Mouse (Mus musculus): ENCODE results near the gene Col4a3. TPM values are rescaled to one million over a fixed set of nuclear protein-coding genes. Genes with fewer than 3 reads are reported as not detected.

Col4a3 gene
- polyA plus RNA-seq, 1 experiment from 2014 or later, result 0.29 TPM

GRCm38 (mm10) chr1:82576182-82576581 is 10.5 kb upstream of the Col4a3 start:
- Histone ChIP-seq H3K9me3 (no peaks in the 10 kb centered on the region), H3K4me3 (no peak overlapping the region), H3K9ac (replicated peaks) (no peak overlapping the region), H3K27me3 (no peaks in the 10 kb centered on the region), H3K27ac (replicated peaks) (no peak overlapping the region), H3K36me3 (no peaks in the 10 kb centered on the region), H3K4me1 (no peaks in the 10 kb centered on the region), H3K4me2 (replicated peaks) (no peak overlapping the region)
- no peak for ATAC-seq (replicated peaks)
- 83% methylated on average over 2 of the region's 2 CpGs for WGBS

- no peaks in the 10 kb centered on the region for H3K36me3 ChIP-seq
- no peaks in the 10 kb centered on the region for H3K9me3 ChIP-seq
- H3K27ac ChIP-seq (replicated peaks), result no peak overlapping the region
- no peaks in the 10 kb centered on the region for H3K27me3 ChIP-seq
- ATAC-seq (replicated peaks), result no peak
- H3K4me3 ChIP-seq, result no peak overlapping the region
- no peaks in the 10 kb centered on the region for H3K4me1 ChIP-seq
- WGBS, result 92% methylated on average over 10 of the region's 10 CpGs
- H3K4me2 ChIP-seq (replicated peaks), result no peak overlapping the region
- no peak overlapping the region for H3K9ac ChIP-seq (replicated peaks)
Observed at GRCm38 (mm10) chr1:82577339-82577738, 9.4 kb upstream of the Col4a3 start.

- Histone ChIP-seq H3K27ac (replicated peaks) (no peak overlapping the region), H3K4me1 (no peaks in the 10 kb centered on the region), H3K4me3 (no peak overlapping the region), H3K27me3 (no peaks in the 10 kb centered on the region), H3K36me3 (no peaks in the 10 kb centered on the region), H3K9me3 (no peaks in the 10 kb centered on the region), H3K9ac (replicated peaks) (no peak overlapping the region), H3K4me2 (replicated peaks) (no peak overlapping the region)
- 73% methylated on average over 3 of the region's 3 CpGs for WGBS
- ATAC-seq (replicated peaks), result no peak
Observed at GRCm38 (mm10) chr1:82577915-82578314, 8.8 kb upstream of the Col4a3 start.

- no peaks in the 10 kb centered on the region for H3K36me3 ChIP-seq
Observed at GRCm38 (mm10) chr1:82578320-82578719, 8.4 kb upstream of the Col4a3 start.

GRCm38 (mm10) chr1:82585981-82586380 is 740 bp upstream of the Col4a3 start:
- no peaks in the 10 kb centered on the region for H3K27me3 ChIP-seq
- no peak overlapping the region for H3K27ac ChIP-seq (replicated peaks)
- WGBS, result 81% methylated on average over 7 of the region's 7 CpGs
- H3K9ac ChIP-seq (replicated peaks), result no peak overlapping the region
- H3K36me3 ChIP-seq, result no peaks in the 10 kb centered on the region
- H3K4me1 ChIP-seq, result peaks cover 9% of the 10 kb centered on the region
- H3K4me2 ChIP-seq (replicated peaks), result peak overlapping the region; percentile 51; the same call in 1 of the 2 replicates
- no peak for ATAC-seq (replicated peaks)
- no peaks in the 10 kb centered on the region for H3K9me3 ChIP-seq
- H3K4me3 ChIP-seq, result no peak overlapping the region

More at GRCm38 (mm10) chr1:82578320-82578719, 8.4 kb upstream of the Col4a3 start:
- Histone ChIP-seq H3K27me3 (no peaks in the 10 kb centered on the region), H3K4me3 (no peak overlapping the region), H3K27ac (replicated peaks) (no peak overlapping the region), H3K4me1 (no peaks in the 10 kb centered on the region), H3K4me2 (replicated peaks) (no peak overlapping the region), H3K9me3 (no peaks in the 10 kb centered on the region), H3K9ac (replicated peaks) (no peak overlapping the region)
- no peak for ATAC-seq (replicated peaks)
- 79% methylated on average over 4 of the region's 4 CpGs for WGBS

- no peak overlapping the region for H3K9ac ChIP-seq (replicated peaks)
- H3K4me3 ChIP-seq, result no peak overlapping the region
- H3K27me3 ChIP-seq, result no peaks in the 10 kb centered on the region
- no peaks in the 10 kb centered on the region for H3K36me3 ChIP-seq
- H3K4me2 ChIP-seq (replicated peaks), result no peak overlapping the region
- no peaks in the 10 kb centered on the region for H3K9me3 ChIP-seq
- no peak for ATAC-seq (replicated peaks)
- WGBS, result 82% methylated on average over 4 of the region's 4 CpGs
- H3K27ac ChIP-seq (replicated peaks), result no peak overlapping the region
- peaks cover 9% of the 10 kb centered on the region for H3K4me1 ChIP-seq
Observed at GRCm38 (mm10) chr1:82590266-82590665, 3.5 kb downstream of the Col4a3 start.

GRCm38 (mm10) chr1:82596864-82597596 is 10.3 kb downstream of the Col4a3 start:
- no peaks in the 10 kb centered on the region for H3K36me3 ChIP-seq
- WGBS, result 67% methylated on average over 6 of the region's 6 CpGs
- ATAC-seq (replicated peaks), result no peak

GRCm38 (mm10) chr1:82603198-82603950 is 16.7 kb downstream of the Col4a3 start:
- Histone ChIP-seq H3K27ac (replicated peaks) (no peak overlapping the region), H3K4me2 (replicated peaks) (no peak overlapping the region), H3K36me3 (no peaks in the 10 kb centered on the region), H3K9me3 (no peaks in the 10 kb centered on the region), H3K4me3 (no peak overlapping the region), H3K4me1 (no peaks in the 10 kb centered on the region), H3K9ac (replicated peaks) (no peak overlapping the region), H3K27me3 (no peaks in the 10 kb centered on the region)
- WGBS, result 70% methylated on average over 7 of the region's 7 CpGs
- ATAC-seq (replicated peaks), result no peak

More at GRCm38 (mm10) chr1:82596864-82597596, 10.3 kb downstream of the Col4a3 start:
- H3K4me2 ChIP-seq (replicated peaks), result no peak overlapping the region
- H3K9me3 ChIP-seq, result no peaks in the 10 kb centered on the region
- H3K4me3 ChIP-seq, result no peak overlapping the region
- H3K27ac ChIP-seq (replicated peaks), result no peak overlapping the region
- no peak overlapping the region for H3K9ac ChIP-seq (replicated peaks)
- no peaks in the 10 kb centered on the region for H3K4me1 ChIP-seq
- no peaks in the 10 kb centered on the region for H3K27me3 ChIP-seq

- H3K9ac ChIP-seq (replicated peaks), result no peak overlapping the region
- H3K4me3 ChIP-seq, result no peak overlapping the region
- 84% methylated on average over 7 of the region's 7 CpGs for WGBS
- no peaks in the 10 kb centered on the region for H3K36me3 ChIP-seq
- H3K4me1 ChIP-seq, result no peaks in the 10 kb centered on the region
- H3K27ac ChIP-seq (replicated peaks), result no peak overlapping the region
- no peak; the same call in 1 of the 2 replicates for ATAC-seq (replicated peaks)
- no peaks in the 10 kb centered on the region for H3K27me3 ChIP-seq
- no peaks in the 10 kb centered on the region for H3K9me3 ChIP-seq
- no peak overlapping the region for H3K4me2 ChIP-seq (replicated peaks)
Observed at GRCm38 (mm10) chr1:82605347-82605746, 18.6 kb downstream of the Col4a3 start.

GRCm38 (mm10) chr1:82605856-82606255 is 19.1 kb downstream of the Col4a3 start:
- H3K27ac ChIP-seq (replicated peaks), result no peak overlapping the region
- no peak overlapping the region for H3K4me3 ChIP-seq
- no peak for ATAC-seq (replicated peaks)
- no peaks in the 10 kb centered on the region for H3K4me1 ChIP-seq
- no peak overlapping the region for H3K9ac ChIP-seq (replicated peaks)
- H3K4me2 ChIP-seq (replicated peaks), result no peak overlapping the region
- WGBS, result 83% methylated on average over 7 of the region's 7 CpGs
- H3K9me3 ChIP-seq, result no peaks in the 10 kb centered on the region
- H3K27me3 ChIP-seq, result no peaks in the 10 kb centered on the region
- no peaks in the 10 kb centered on the region for H3K36me3 ChIP-seq

- H3K27ac ChIP-seq (replicated peaks), result no peak overlapping the region
- no peak overlapping the region for H3K4me2 ChIP-seq (replicated peaks)
- H3K36me3 ChIP-seq, result no peaks in the 10 kb centered on the region
- ATAC-seq (replicated peaks), result no peak
- no peak overlapping the region for H3K4me3 ChIP-seq
- no peaks in the 10 kb centered on the region for H3K9me3 ChIP-seq
- H3K9ac ChIP-seq (replicated peaks), result no peak overlapping the region
- WGBS, result 67% methylated on average over 9 of the region's 9 CpGs
- H3K27me3 ChIP-seq, result no peaks in the 10 kb centered on the region
- no peaks in the 10 kb centered on the region for H3K4me1 ChIP-seq
Observed at GRCm38 (mm10) chr1:82608646-82609262, 22.0 kb downstream of the Col4a3 start.

GRCm38 (mm10) chr1:82612061-82612660 is 25.4 kb downstream of the Col4a3 start:
- H3K27ac ChIP-seq (replicated peaks), result no peak overlapping the region
- WGBS, result 90% methylated on average over 9 of the region's 9 CpGs
- H3K4me3 ChIP-seq, result no peak overlapping the region

More at GRCm38 (mm10) chr1:82612061-82612660, 25.4 kb downstream of the Col4a3 start:
- Histone ChIP-seq H3K36me3 (no peaks in the 10 kb centered on the region), H3K9ac (replicated peaks) (no peak overlapping the region), H3K27me3 (no peaks in the 10 kb centered on the region), H3K4me1 (no peaks in the 10 kb centered on the region), H3K9me3 (no peaks in the 10 kb centered on the region), H3K4me2 (replicated peaks) (no peak overlapping the region)
- ATAC-seq (replicated peaks), result no peak
